Mouse (Mus musculus) left cerebral cortex, adult 8-10 months (tissue): ENCODE measurements around the gene Morn5. TPM values are rescaled to one million over a fixed set of nuclear protein-coding genes. Genes with fewer than 3 reads are reported as not detected.

Experiments used
- DNase-seq, 2 experiments: peaks; one replicate each; pipeline ENCODE4 v3.0.0; 2022; ENCODE audit warnings: low spot score in 2 of 2
- total RNA-seq, 4 experiments: library from RNA; stranded (reverse); gene quantifications; 2 replicates each; pipeline ENCODE4 v1.2.4; 2022

Morn5 gene
- total RNA-seq: 1 to 10 TPM; 1.5 to 2.6 (median 2.1) TPM

GRCm38 (mm10) chr2:36048748-36049566 lies at the start of gene Morn5, which contains the start of gene Ndufa8:
Gene Morn5, plus strand, starts transcription at chr2:36049458.
Gene Ndufa8, minus strand, starts transcription at chr2:36049406.
- peak; percentile 97 to 98 for DNase-seq

GRCm38 (mm10) chr2:36000390-36000789 lies 48.9 kb upstream of the Morn5 start:
- DNase-seq: no peak

- no peak for DNase-seq
These were observed 47.1 kb upstream of the Morn5 start for GRCm38 (mm10) chr2:36002188-36002587.

GRCm38 (mm10) chr2:36008071-36008470 lies 41.2 kb upstream of the Morn5 start:
- DNase-seq: no peak

- no peak for DNase-seq
These were observed 39.9 kb upstream of the Morn5 start for GRCm38 (mm10) chr2:36009386-36009785.

- DNase-seq: no peak
These were observed 38.7 kb upstream of the Morn5 start for GRCm38 (mm10) chr2:36010579-36010978.

GRCm38 (mm10) chr2:36011331-36011825 lies 37.9 kb upstream of the Morn5 start:
- peak in 1 of 2 experiments; percentile 59 for DNase-seq

- DNase-seq: no peak
These were observed 36.2 kb upstream of the Morn5 start for GRCm38 (mm10) chr2:36013010-36013409.

GRCm38 (mm10) chr2:36021385-36022159 lies 27.7 kb upstream of the Morn5 start:
- DNase-seq: peak; percentile 61 to 69

- no peak for DNase-seq
These were observed 26.0 kb upstream of the Morn5 start for GRCm38 (mm10) chr2:36023291-36023690.

- no peak for DNase-seq
These were observed 16.4 kb upstream of the Morn5 start for GRCm38 (mm10) chr2:36032884-36033283.

GRCm38 (mm10) chr2:36033966-36034365 lies 15.3 kb upstream of the Morn5 start:
- DNase-seq: no peak

- no peak for DNase-seq
These were observed 14.4 kb upstream of the Morn5 start for GRCm38 (mm10) chr2:36034898-36035297.

- DNase-seq: no peak
These were observed 13.7 kb upstream of the Morn5 start for GRCm38 (mm10) chr2:36035413-36036081.

GRCm38 (mm10) chr2:36039297-36039985 lies 9.8 kb upstream of the Morn5 start:
- DNase-seq: no peak

GRCm38 (mm10) chr2:36040872-36041271 lies 8.4 kb upstream of the Morn5 start:
- DNase-seq: no peak

- DNase-seq: no peak
These were observed 1.1 kb upstream of the Morn5 start for GRCm38 (mm10) chr2:36048164-36048563.

- no peak for DNase-seq
These were observed 303 bp downstream of the Morn5 start for GRCm38 (mm10) chr2:36049567-36049954.

GRCm38 (mm10) chr2:36053249-36053648 lies 4.0 kb downstream of the Morn5 start:
- no peak for DNase-seq

GRCm38 (mm10) chr2:36056248-36056647 lies 7.0 kb downstream of the Morn5 start:
- DNase-seq: no peak

- no peak for DNase-seq
These were observed 12.2 kb downstream of the Morn5 start for GRCm38 (mm10) chr2:36061409-36061808.
